Mouse (Mus musculus) hindbrain, embryonic 10.5 days (tissue): Measurements from ENCODE around the gene D1Ertd622e. TPM values are rescaled to one million over a fixed set of nuclear protein-coding genes. Genes with fewer than 3 reads are reported as not detected.

Experiments used
- DNase-seq: peaks from one replicate; pipeline ENCODE4 v3.0.0-alpha.2; 2017; ENCODE audit warnings: low spot score
- H3K27ac ChIP-seq: fragments of 300-500 bp; sonication (generic); 2 replicates; pipeline ENCODE4 v1.5.1; 2016; ENCODE audit warnings: mild to moderate bottlenecking, moderate library complexity
- H3K27me3 ChIP-seq: fragments of 300-500 bp; sonication (generic); 2 replicates; pipeline ENCODE4 v1.6.1; 2016; ENCODE audit warnings: mild to moderate bottlenecking; ENCODE audit not compliant: poor library complexity, insufficient read depth, severe bottlenecking
- H3K36me3 ChIP-seq: fragments of 300-500 bp; sonication (generic); 2 replicates; pipeline ENCODE4 v1.6.1; 2016; ENCODE audit warnings: mild to moderate bottlenecking, moderate library complexity
- H3K4me1 ChIP-seq: fragments of 300-500 bp; sonication (generic); replicated peaks from 2 replicates; pipeline ENCODE4 v1.6.1; 2016; ENCODE audit warnings: mild to moderate bottlenecking
- H3K4me3 ChIP-seq: fragments of 300-500 bp; sonication (generic); 2 replicates; pipeline ENCODE4 v1.5.1; 2016; ENCODE audit warnings: mild to moderate bottlenecking, moderate library complexity
- H3K9me3 ChIP-seq: fragments of 300-500 bp; sonication (generic); 2 replicates; pipeline ENCODE4 v1.6.1; 2016; ENCODE audit warnings: mild to moderate bottlenecking, moderate library complexity
- WGBS: fragments of 180-500 bp; shearing (Covaris S2); methylation state at CpG from one replicate; pipeline ENCODE4 v1.1.7; 2016; 5-methylcytosine and 5-hydroxymethylcytosine counted together
- polyA plus RNA-seq: library from polyadenylated mRNA; unstranded; fragments of >200 nt; fragmentation: Nextera tagmentation; extraction: Ambion mirVana; gene quantifications from 2 replicates; pipeline ENCODE4 v1.2.1, GENCODE M21; 2016

Gene D1Ertd622e
- polyA plus RNA-seq, 1 experiment from 2014 or later: 25.2 TPM

- peak overlapping the region; percentile 90 for H3K4me3 ChIP-seq
- under 1% methylated on average over 93 of the region's 93 CpGs for WGBS
- peaks cover 45% of the 10 kb centered on the region for H3K4me1 ChIP-seq
- H3K27me3 ChIP-seq: peaks cover 6% of the 10 kb centered on the region; the same call in 1 of the 2 replicates
- H3K27ac ChIP-seq: peak overlapping the region; percentile 97
- peak; percentile 73 for DNase-seq
- H3K36me3 ChIP-seq: no peaks in the 10 kb centered on the region
- no peaks in the 10 kb centered on the region for H3K9me3 ChIP-seq
Observed at GRCm38 (mm10) chr1:97660687-97661405, 1.0 kb downstream of the D1Ertd622e start.

DNA sequence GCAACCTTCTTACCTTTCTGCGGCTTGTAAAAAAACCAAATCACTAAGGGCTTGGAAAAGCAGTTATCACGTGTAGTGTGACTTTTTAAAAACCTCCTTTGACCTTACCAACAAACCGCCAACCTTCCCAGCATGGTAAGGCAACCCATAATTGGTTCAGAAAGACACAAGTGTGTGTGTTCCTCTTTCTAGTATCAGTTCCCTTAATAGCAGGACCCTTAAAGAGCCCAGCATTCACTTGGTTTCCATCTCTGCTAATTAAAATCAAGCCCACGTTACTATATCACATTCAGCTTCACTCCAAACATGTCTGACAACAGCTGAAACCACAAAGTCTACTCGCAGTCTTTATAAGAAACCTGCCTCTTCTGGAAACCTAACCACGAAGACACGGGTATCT, 2.5 kb downstream of the D1Ertd622e start:
- 55% methylated on average over 7 of the region's 7 CpGs for WGBS
- no peak for DNase-seq
- peaks cover 6% of the 10 kb centered on the region; the same call in 1 of the 2 replicates for H3K27me3 ChIP-seq

DNA sequence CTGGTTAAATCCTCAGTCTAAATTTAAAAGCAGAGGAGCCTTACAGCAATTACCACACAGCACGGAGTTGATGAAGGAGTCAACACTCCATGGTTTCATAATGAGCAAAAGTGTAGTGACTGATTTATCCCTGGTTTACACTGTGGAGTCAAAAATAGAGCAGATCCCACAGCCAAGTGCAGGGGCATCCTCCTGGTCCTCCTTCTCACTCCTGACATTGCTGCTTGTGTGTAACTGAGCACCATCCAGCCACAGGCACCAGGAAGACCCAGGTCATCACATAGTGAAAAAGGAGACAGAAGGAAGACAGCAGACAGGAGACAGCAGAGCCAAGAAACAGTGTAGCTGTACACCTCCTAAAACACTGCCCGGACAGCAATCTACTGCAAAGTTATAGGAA, 4.1 kb downstream of the D1Ertd622e start:
- Histone ChIP-seq H3K4me1 (peaks cover 60% of the 10 kb centered on the region), H3K9me3 (no peaks in the 10 kb centered on the region), H3K4me3 (no peak overlapping the region)

More for the DNA sequence above, 2.5 kb downstream of the D1Ertd622e start:
- Histone ChIP-seq H3K9me3 (no peaks in the 10 kb centered on the region), H3K4me3 (peak overlapping the region; percentile 90), H3K27ac (no peak overlapping the region), H3K36me3 (no peaks in the 10 kb centered on the region), H3K4me1 (peaks cover 56% of the 10 kb centered on the region)

DNA sequence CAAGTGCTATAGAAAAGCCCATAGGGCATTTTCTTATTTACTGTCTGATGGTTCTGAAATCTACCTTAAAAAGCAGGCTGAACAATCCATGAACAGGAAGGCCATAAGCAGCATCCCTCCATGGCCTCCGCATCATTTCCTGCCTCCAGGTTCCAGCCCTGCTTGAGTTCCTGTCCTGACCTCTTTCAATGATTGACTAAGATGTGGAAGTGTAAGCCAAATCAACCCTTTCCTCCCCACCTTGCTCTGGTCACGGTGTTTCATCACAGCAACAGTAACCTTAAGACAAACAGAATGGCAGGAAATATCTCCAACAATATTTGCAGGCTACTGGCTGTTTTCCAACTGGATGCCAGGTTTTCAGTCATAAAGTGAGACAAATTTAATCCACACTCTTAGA, 4.7 kb downstream of the D1Ertd622e start:
- Histone ChIP-seq H3K27ac (no peak overlapping the region), H3K27me3 (no peaks in the 10 kb centered on the region), H3K4me1 (peaks cover 57% of the 10 kb centered on the region), H3K36me3 (no peaks in the 10 kb centered on the region), H3K4me3 (no peak overlapping the region), H3K9me3 (no peaks in the 10 kb centered on the region)
- 75% methylated on average over 2 of the region's 2 CpGs for WGBS
- no peak for DNase-seq

More for the DNA sequence above, 4.1 kb downstream of the D1Ertd622e start:
- Histone ChIP-seq H3K27me3 (peaks cover 4% of the 10 kb centered on the region; the same call in 1 of the 2 replicates), H3K36me3 (no peaks in the 10 kb centered on the region), H3K27ac (no peak overlapping the region)
- DNase-seq: no peak
- whole genome bisulfite sequencing: 90% methylated on average over 2 of the region's 2 CpGs

DNA sequence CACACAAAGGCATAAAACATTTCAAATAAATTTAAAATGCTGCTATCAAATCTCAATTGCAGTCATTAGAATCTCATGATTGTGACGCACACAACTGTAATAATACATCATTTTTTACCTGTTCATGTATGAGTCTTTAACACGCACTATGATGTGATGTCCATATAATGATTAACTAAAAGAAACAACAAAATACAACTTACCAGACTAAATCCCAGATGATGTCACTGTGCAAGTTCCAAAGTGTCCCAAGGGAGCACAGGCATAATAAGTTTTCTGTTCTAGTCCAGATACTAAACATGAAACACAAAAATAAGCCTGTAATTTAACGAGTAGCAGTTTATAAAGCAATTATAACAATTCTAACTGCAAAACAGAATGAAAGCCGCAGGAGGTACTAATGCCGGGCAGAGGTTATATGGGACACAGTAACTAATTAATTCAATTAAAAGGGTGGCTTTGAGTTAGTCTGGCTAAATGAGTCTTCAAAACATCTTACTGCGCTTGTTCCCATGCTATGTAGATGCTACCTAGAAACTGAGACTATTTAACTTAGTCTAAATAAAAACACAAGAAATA, 7.4 kb downstream of the D1Ertd622e start:
- 0 out of 2 replicates have a peak, but pooled peaks cover 2% of the 10 kb centered on the region for H3K36me3 ChIP-seq
- H3K4me3 ChIP-seq: no peak overlapping the region
- H3K27ac ChIP-seq: no peak overlapping the region
- peaks cover 52% of the 10 kb centered on the region for H3K4me1 ChIP-seq
- WGBS: 91% methylated on average over 6 of the region's 6 CpGs
- no peak for DNase-seq
- no peaks in the 10 kb centered on the region for H3K27me3 ChIP-seq
- H3K9me3 ChIP-seq: no peaks in the 10 kb centered on the region

- H3K36me3 ChIP-seq: peaks cover 39% of the 10 kb centered on the region
- no peaks in the 10 kb centered on the region for H3K27me3 ChIP-seq
- H3K27ac ChIP-seq: no peak overlapping the region
- H3K9me3 ChIP-seq: 0 out of 2 replicates have a peak, but pooled peaks cover 5% of the 10 kb centered on the region
- DNase-seq: no peak
- peaks cover 20% of the 10 kb centered on the region for H3K4me1 ChIP-seq
- 80% methylated on average over 3 of the region's 3 CpGs for WGBS
- no peak overlapping the region for H3K4me3 ChIP-seq
Observed at GRCm38 (mm10) chr1:97650553-97651123, 11.2 kb downstream of the D1Ertd622e start.

DNA sequence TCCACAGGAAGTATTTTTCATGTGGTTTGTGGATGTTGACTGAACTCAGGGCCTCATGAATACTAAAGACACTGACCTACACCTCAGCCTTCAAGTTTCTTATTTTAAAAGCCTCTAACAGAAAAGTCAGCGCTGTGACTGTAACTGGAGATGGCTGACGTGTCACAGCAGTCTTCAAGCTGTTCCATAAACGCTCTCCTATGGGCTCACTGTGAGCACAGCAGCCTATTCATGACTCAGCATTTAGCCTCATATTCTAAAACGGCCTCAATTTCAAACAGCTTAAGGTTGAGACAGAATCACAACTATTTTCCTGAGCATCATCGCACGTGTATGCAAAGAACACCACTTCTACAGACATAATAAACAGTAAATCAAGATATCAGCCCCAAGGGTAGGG, 11.8 kb downstream of the D1Ertd622e start:
- Histone ChIP-seq H3K4me3 (no peak overlapping the region), H3K27me3 (no peaks in the 10 kb centered on the region), H3K36me3 (peaks cover 44% of the 10 kb centered on the region), H3K9me3 (0 out of 2 replicates have a peak, but pooled peaks cover 5% of the 10 kb centered on the region), H3K4me1 (peaks cover 14% of the 10 kb centered on the region), H3K27ac (no peak overlapping the region)
- DNase-seq: no peak
- 69% methylated on average over 6 of the region's 6 CpGs for WGBS

- no peak overlapping the region for H3K4me3 ChIP-seq
- WGBS: 97% methylated on average over 1 of the region's 1 CpGs
- peaks cover 7% of the 10 kb centered on the region; the same call in 1 of the 2 replicates for H3K4me1 ChIP-seq
- 0 out of 2 replicates have a peak, but pooled peaks cover 5% of the 10 kb centered on the region for H3K9me3 ChIP-seq
- DNase-seq: no peak
- no peak overlapping the region for H3K27ac ChIP-seq
- H3K36me3 ChIP-seq: peaks cover 70% of the 10 kb centered on the region
- no peaks in the 10 kb centered on the region for H3K27me3 ChIP-seq
Observed at GRCm38 (mm10) chr1:97647037-97647436, 14.8 kb downstream of the D1Ertd622e start.

- Histone ChIP-seq H3K36me3 (peaks cover 17% of the 10 kb centered on the region; the same call in 1 of the 2 replicates), H3K27me3 (no peaks in the 10 kb centered on the region), H3K9me3 (no peaks in the 10 kb centered on the region), H3K4me1 (0 out of 2 replicates have a peak, but pooled peaks cover 7% of the 10 kb centered on the region), H3K4me3 (no peak overlapping the region), H3K27ac (no peak overlapping the region)
- WGBS: 87% methylated on average over 8 of the region's 8 CpGs
- DNase-seq: no peak
Observed at GRCm38 (mm10) chr1:97634104-97634503, 27.8 kb downstream of the D1Ertd622e start.

DNA sequence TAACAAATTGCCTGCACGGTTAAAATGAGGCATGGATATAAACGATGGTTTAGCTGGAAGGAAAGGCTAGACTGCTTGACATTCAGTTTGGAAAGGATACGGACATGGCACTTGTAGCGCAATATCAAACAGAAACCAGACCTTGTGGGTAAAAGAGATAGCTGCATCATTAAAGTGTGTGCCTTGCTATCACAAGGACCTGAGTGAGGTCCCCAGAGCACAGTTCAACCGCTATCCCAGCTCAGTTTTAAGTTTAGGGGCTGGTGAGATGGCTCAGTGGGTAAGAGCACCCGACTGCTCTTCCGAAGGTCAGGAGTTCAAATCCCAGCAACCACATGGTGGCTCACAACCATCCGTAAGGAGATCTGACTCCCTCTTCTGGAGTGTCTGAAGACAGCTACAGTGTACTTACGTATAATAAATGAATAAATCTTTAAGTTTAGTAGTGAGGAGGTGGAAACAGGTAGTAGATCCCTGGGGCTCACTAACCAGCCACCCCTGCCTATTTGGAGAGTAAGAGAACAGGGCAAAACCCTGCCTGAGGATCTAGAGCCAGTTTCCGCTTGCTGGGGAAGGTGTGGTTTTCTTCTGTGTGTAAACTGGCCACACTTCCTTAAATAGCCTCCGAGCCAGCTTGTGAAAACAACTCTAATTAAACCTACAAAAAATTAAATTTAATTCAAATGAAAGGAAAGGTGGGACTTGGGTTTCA, 29.2 kb downstream of the D1Ertd622e start:
- Histone ChIP-seq H3K27ac (no peak overlapping the region), H3K36me3 (peaks cover 4% of the 10 kb centered on the region; the same call in 1 of the 2 replicates), H3K4me1 (0 out of 2 replicates have a peak, but pooled peaks cover 17% of the 10 kb centered on the region), H3K27me3 (no peaks in the 10 kb centered on the region), H3K9me3 (no peaks in the 10 kb centered on the region), H3K4me3 (no peak overlapping the region)
- no peak for DNase-seq
- 88% methylated on average over 11 of the region's 11 CpGs for WGBS

DNA sequence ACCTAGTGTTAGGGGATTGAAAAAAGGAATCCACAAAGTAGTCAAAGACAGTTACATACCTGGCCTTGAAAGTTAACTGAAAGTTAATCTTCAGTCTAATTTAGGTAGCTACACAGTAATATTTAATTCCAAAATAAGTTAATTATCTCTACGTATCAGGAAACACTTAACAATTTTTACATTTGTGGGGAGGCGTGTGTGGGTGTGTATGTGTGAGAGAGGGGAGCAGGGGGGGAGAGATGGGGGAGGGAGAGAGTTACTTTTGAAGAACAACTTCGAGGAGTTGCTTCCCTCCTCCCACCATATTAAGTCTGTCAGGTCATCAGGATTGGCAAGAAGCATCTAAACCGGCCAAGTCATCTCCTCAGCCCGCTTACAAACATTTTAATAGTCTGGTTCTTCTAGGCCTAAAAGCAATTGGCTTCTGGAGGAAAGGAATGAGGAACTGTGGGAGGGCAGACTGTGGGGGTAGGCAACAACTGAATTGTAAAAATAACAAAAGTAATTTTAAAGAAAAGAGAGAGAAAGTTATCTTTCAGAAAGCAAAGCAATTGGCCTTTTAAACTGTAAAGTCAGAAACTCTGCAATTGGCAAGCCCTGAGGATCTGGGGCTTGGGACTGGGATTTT, 29.9 kb downstream of the D1Ertd622e start:
- H3K27me3 ChIP-seq: no peaks in the 10 kb centered on the region
- DNase-seq: no peak
- no peak overlapping the region for H3K4me3 ChIP-seq
- no peak overlapping the region for H3K27ac ChIP-seq
- 86% methylated on average over 5 of the region's 5 CpGs for WGBS
- no peaks in the 10 kb centered on the region for H3K9me3 ChIP-seq
- 0 out of 2 replicates have a peak, but pooled peaks cover 17% of the 10 kb centered on the region for H3K4me1 ChIP-seq
- H3K36me3 ChIP-seq: peaks cover 4% of the 10 kb centered on the region; the same call in 1 of the 2 replicates

DNA sequence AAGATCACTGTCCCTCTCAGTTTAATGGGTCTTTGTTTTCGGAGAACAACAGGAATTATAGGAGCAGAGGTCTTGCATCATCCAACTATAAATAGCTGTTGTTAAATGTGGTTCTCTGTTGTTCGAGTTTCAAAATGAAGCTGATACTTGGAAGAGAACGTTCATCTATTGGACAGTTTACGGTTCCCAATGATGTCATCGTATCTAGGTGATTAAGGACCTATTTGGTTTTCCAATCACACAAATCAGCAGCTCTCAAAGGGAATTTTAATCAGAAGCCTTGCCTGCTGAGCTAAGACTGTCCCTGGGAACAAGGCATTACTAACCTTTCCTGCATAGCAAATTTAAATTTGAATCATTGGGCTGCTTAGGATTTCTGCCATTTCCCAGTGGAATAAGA, 31.7 kb downstream of the D1Ertd622e start:
- WGBS: 82% methylated on average over 5 of the region's 5 CpGs
- Histone ChIP-seq H3K4me3 (no peak overlapping the region), H3K4me1 (peaks cover 17% of the 10 kb centered on the region; the same call in 1 of the 2 replicates), H3K36me3 (peaks cover 3% of the 10 kb centered on the region; the same call in 1 of the 2 replicates), H3K27ac (no peak overlapping the region), H3K9me3 (no peaks in the 10 kb centered on the region), H3K27me3 (no peaks in the 10 kb centered on the region)
- no peak for DNase-seq
